In the genomic region with DNA sequence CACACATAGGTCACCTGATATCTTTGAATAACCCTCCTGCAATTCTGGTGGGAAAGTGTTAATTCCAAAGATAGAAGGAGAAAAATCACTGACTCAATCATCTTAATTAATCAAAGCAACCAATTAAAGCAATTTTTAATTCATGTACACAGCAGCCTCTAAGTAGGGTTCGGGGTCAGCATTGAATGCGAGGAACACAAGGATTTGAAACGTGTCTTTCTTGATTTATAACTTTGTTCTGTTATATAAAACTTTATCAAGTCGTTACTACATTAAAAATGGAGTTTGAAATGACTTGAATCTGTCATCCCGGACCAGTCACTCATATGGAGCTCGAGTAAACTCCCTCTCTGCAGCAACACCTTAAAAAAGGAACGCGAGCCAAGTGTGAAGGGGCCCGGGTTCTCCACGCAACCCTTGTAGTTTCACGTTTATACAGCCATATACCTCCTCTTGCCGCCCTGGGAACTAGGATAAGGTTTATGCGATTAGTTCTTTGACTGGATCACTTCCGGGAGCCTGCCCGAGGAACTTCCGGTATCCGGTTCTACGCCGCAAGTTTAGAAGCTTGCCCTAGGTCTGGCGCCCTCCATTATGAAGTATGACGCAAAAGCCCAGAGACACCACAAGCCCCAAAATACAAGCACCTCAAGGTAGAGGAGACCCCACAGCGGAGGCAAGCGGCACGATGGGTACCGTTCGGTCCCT, we compare ENCODE assay signal across 9 mouse cellular contexts. TPM values are rescaled to one million over a fixed set of nuclear protein-coding genes. Genes with fewer than 3 reads are reported as not detected.
DNase-seq lines count a peak whose midpoint lies in the region; ATAC-seq and TF ChIP-seq lines count a peak whose summit lies in the region.
"Had no signal": no experiment of that assay in that cellular context is flagged by ENCODE, and none has a peak within 500 bp of the region (broad histone marks: within the 10 kb centered on the region; RNA-seq: fewer than 3 reads in every experiment).

No protein-coding gene starts in this region.

- no peak for TF ChIP-seq POLR2A in liver, adult 2 months (IDR thresholded peaks at IDR 0.05; ENCODE audit: extremely low read depth, insufficient read depth, low read length)

- no peaks in the 10 kb centered on the region for H3K36me3 ChIP-seq in intestine, postnatal 0 days (ENCODE audit: control insufficient read depth, insufficient read depth)
- no peaks in the 10 kb centered on the region for H3K36me3 ChIP-seq in liver, adult 2 months (ENCODE audit: control insufficient read depth, insufficient read depth, low read length)
- H3K36me3 ChIP-seq in midbrain, postnatal 0 days (ENCODE audit: insufficient read depth, low read length) = no peaks in the 10 kb centered on the region

- peak; percentile 91 for ATAC-seq in frontal cortex, adult (ENCODE audit: low TSS enrichment)
- peak; percentile 83 for ATAC-seq in intestine, postnatal 0 days
- peak; percentile 91 for ATAC-seq in midbrain, postnatal 0 days (ENCODE audit: low FRiP score)

- peak overlapping the region; percentile 99 for H3K27ac ChIP-seq in intestine, postnatal 0 days (ENCODE audit: low read depth, low read length)
- peak overlapping the region; percentile 95 for H3K27ac ChIP-seq in liver, adult 2 months (replicated peaks; ENCODE audit: insufficient read depth, low read depth, low read length)
- H3K27ac ChIP-seq in midbrain, postnatal 0 days (ENCODE audit: low read depth, low read length) = peak overlapping the region; percentile 98

- peak overlapping the region; percentile 58 for H3K9ac ChIP-seq in intestine, postnatal 0 days (ENCODE audit: low read depth, low read length)
- H3K9ac ChIP-seq in liver, adult 2 months (ENCODE audit: low read depth, low read length) = peak overlapping the region; percentile 94
- peak overlapping the region; percentile 64 for H3K9ac ChIP-seq in midbrain, postnatal 0 days (replicated peaks; ENCODE audit: low read length, poor library complexity, severe bottlenecking)

- no peaks in the 10 kb centered on the region for H3K9me3 ChIP-seq in intestine, postnatal 0 days (ENCODE audit: control insufficient read depth)
- no peaks in the 10 kb centered on the region for H3K9me3 ChIP-seq in midbrain, postnatal 0 days (ENCODE audit: low read length)

- no peaks in the 10 kb centered on the region for H3K27me3 ChIP-seq in intestine, postnatal 0 days (replicated peaks; ENCODE audit: control insufficient read depth, insufficient read depth, low read length)
- H3K27me3 ChIP-seq in liver, adult 2 months (ENCODE audit: control insufficient read depth, insufficient read depth, low read length) = no peaks in the 10 kb centered on the region
- H3K27me3 ChIP-seq in midbrain, postnatal 0 days (ENCODE audit: insufficient read depth, low read length) = no peaks in the 10 kb centered on the region

- WGBS in intestine, postnatal 0 days = 11% methylated on average over 26 of the region's 26 CpGs
- WGBS in liver, adult 2 months = 8% methylated on average over 26 of the region's 26 CpGs
- 11% methylated on average over 26 of the region's 26 CpGs for WGBS in midbrain, postnatal 0 days

- no peaks in the 10 kb centered on the region for H3K79me2 ChIP-seq in liver, adult 2 months (ENCODE audit: control insufficient read depth, insufficient read depth, low read length)

- peak overlapping the region; percentile 48 for H3K4me3 ChIP-seq in intestine, postnatal 0 days (ENCODE audit: low read depth, low read length)
- H3K4me3 ChIP-seq in liver, adult 2 months (ENCODE audit: insufficient read depth, low read depth, low read length) = peak overlapping the region; percentile 74
- H3K4me3 ChIP-seq in midbrain, postnatal 0 days (ENCODE audit: low read depth, low read length) = peak overlapping the region; percentile 49

- H3K4me1 ChIP-seq in intestine, postnatal 0 days (replicated peaks; ENCODE audit: control insufficient read depth, insufficient read depth, low read length) = peaks cover 3% of the 10 kb centered on the region; the same call in 1 of the 2 replicates
- peaks cover 5% of the 10 kb centered on the region for H3K4me1 ChIP-seq in liver, adult 2 months (ENCODE audit: control insufficient read depth, insufficient read depth, low read length)
- no peaks in the 10 kb centered on the region; the same call in 1 of the 2 replicates for H3K4me1 ChIP-seq in midbrain, postnatal 0 days (ENCODE audit: insufficient read depth, low read length)

- peak overlapping the region; percentile 61 for H3K4me2 ChIP-seq in intestine, postnatal 0 days (replicated peaks; ENCODE audit: low read depth)
- H3K4me2 ChIP-seq in midbrain, postnatal 0 days (ENCODE audit: low read depth, low read length, poor library complexity, severe bottlenecking) = peak overlapping the region; percentile 62

- TF ChIP-seq CTCF in intestine, postnatal 0 days (IDR thresholded peaks at IDR 0.05; ENCODE audit: low read depth) = no peak
- TF ChIP-seq CTCF in liver, adult 2 months (IDR thresholded peaks at IDR 0.05; ENCODE audit: low read depth, low read length) = no peak
- TF ChIP-seq CTCF in midbrain, postnatal 0 days (IDR thresholded peaks at IDR 0.05) = no peak

- DNase-seq in right cerebral cortex, adult 18-20 months = peak; percentile 93
- DNase-seq in right cerebral cortex, postnatal 25 days = no peak
- peak; percentile 85 for DNase-seq in brain, embryonic 18.5 days (ENCODE audit: low read depth, low spot score)
- DNase-seq in liver, adult 2 months (ENCODE audit: extremely low read depth, low read depth, low spot score) = peak; percentile 91
- DNase-seq in midbrain, postnatal 0 days (ENCODE audit: low spot score) = peak; percentile 95
- no peak for DNase-seq in urinary bladder, adult 2 months (ENCODE audit: low spot score)

RNA-seq across cellular contexts. Expression of gene Zfp239, which starts 17.0 kb away (rescaled TPM):
- polyA plus RNA-seq in intestine, postnatal 0 days (2015; fragmentation: Nextera tagmentation; extraction: Ambion mirVana) = 2.9 and 3.1 TPM in 2 replicates
- 0.07 and 0.09 TPM in 2 replicates for total RNA-seq in liver, adult 2 months (2014; rRNA removed)
- 0.05 TPM in 1 of 2 replicates, not detected in the other for polyA plus RNA-seq in liver, adult 2 months (2012; rRNA removed)
- 14.5 and 18.6 TPM in 2 replicates for total RNA-seq in midbrain, postnatal 0 days (2014; rRNA removed)
- 16.1 and 16.6 TPM in 2 replicates for polyA plus RNA-seq in midbrain, postnatal 0 days (2015; fragmentation: Nextera tagmentation; extraction: Ambion mirVana)
- polyA plus RNA-seq in urinary bladder, adult 2 months (2012; rRNA removed) = 2.0 and 2.1 TPM in 2 replicates

RNA-seq across cellular contexts. Expression of gene Hnrnpf, which starts 21.3 kb away (rescaled TPM):
- 340 and 353 TPM in 2 replicates for polyA plus RNA-seq in intestine, postnatal 0 days (2015; fragmentation: Nextera tagmentation; extraction: Ambion mirVana)
- 188 and 197 TPM in 2 replicates for total RNA-seq in liver, adult 2 months (2014; rRNA removed)
- 88.2 and 89.3 TPM in 2 replicates for polyA plus RNA-seq in liver, adult 2 months (2012; rRNA removed)
- 154 and 159 TPM in 2 replicates for total RNA-seq in midbrain, postnatal 0 days (2014; rRNA removed)
- polyA plus RNA-seq in midbrain, postnatal 0 days (2015; fragmentation: Nextera tagmentation; extraction: Ambion mirVana) = 173 and 183 TPM in 2 replicates
- 285 and 328 TPM in 2 replicates for polyA plus RNA-seq in urinary bladder, adult 2 months (2012; rRNA removed)

RNA-seq across cellular contexts. Expression of gene Zfp637, which starts 37.9 kb away (rescaled TPM):
- polyA plus RNA-seq in intestine, postnatal 0 days (2015; fragmentation: Nextera tagmentation; extraction: Ambion mirVana) = 46.1 and 51.3 TPM in 2 replicates
- total RNA-seq in liver, adult 2 months (2014; rRNA removed) = 14.1 and 19.6 TPM in 2 replicates
- polyA plus RNA-seq in liver, adult 2 months (2012; rRNA removed) = 16.4 and 27.6 TPM in 2 replicates
- 75.0 and 95.9 TPM in 2 replicates for total RNA-seq in midbrain, postnatal 0 days (2014; rRNA removed)
- 109 and 122 TPM in 2 replicates for polyA plus RNA-seq in midbrain, postnatal 0 days (2015; fragmentation: Nextera tagmentation; extraction: Ambion mirVana)
- polyA plus RNA-seq in urinary bladder, adult 2 months (2012; rRNA removed) = 54.9 and 58.8 TPM in 2 replicates

RNA-seq across cellular contexts. Expression of gene Fxyd4, which starts 58.6 kb away (rescaled TPM):
- polyA plus RNA-seq in intestine, postnatal 0 days (2015; fragmentation: Nextera tagmentation; extraction: Ambion mirVana) = 0.27 and 0.55 TPM in 2 replicates
- not detected in 2 replicates for total RNA-seq in liver, adult 2 months (2014; rRNA removed)
- polyA plus RNA-seq in liver, adult 2 months (2012; rRNA removed) = 0.18 TPM in 1 of 2 replicates, not detected in the other
- not detected in 2 replicates for total RNA-seq in midbrain, postnatal 0 days (2014; rRNA removed)
- 0.49 and 0.96 TPM in 2 replicates for polyA plus RNA-seq in midbrain, postnatal 0 days (2015; fragmentation: Nextera tagmentation; extraction: Ambion mirVana)
- 5.7 and 7.0 TPM in 2 replicates for polyA plus RNA-seq in urinary bladder, adult 2 months (2012; rRNA removed)
- total RNA-seq: layer of hippocampus, adult 18-20 months had no signal

Comparison
In these comparisons a context has a peak if more than half of its experiments do, and no peak if none do; other contexts are left out.
1. DNase-seq: peak in right cerebral cortex, adult 18-20 months (single experiment), brain, embryonic 18.5 days (single experiment), liver, adult 2 months (single experiment) and midbrain, postnatal 0 days (single experiment); none in right cerebral cortex, postnatal 25 days (single experiment) and urinary bladder, adult 2 months (single experiment).
2. Peak in every context shown above with its lines, with median percentiles within 50 percentile points of each other: ATAC-seq, H3K27ac ChIP-seq, H3K4me3 ChIP-seq and H3K9ac ChIP-seq.